Mouse (Mus musculus) megakaryocyte, embryonic 14.5 days (primary cell): ENCODE measurements around the gene Smpd2.

ENCODE experiments used
- FLI1 ChIP-seq: IDR thresholded peaks from 2 replicates; pipeline ENCODE4 v1.6.1; 2012; ENCODE audit warnings: low read length, inconsistent platforms, mixed read lengths
- GATA1 ChIP-seq: IDR thresholded peaks from 3 replicates; pipeline ENCODE4 v1.6.1; 2012; ENCODE audit warnings: mixed read lengths, low read length, inconsistent platforms, borderline replicate concordance

DNA sequence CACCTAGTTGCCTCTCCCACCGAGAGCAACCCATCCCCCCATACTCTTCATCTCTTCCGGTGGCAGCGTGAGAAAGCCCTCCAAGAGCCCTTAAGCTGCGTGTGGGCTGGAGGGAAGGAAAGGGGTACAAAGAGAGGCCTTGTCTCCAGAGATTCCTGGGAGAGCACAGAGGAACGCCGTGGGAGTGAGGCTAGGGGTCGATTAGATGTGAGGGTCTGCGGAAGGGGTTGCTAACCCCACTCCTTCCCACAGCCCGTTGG lies 13.2 kb downstream of the Smpd2 start:
- no peak for TF ChIP-seq GATA1
- no peak for TF ChIP-seq FLI1
